Comparison of ENCODE assay signal across 8 mouse cellular contexts in the genomic region with DNA sequence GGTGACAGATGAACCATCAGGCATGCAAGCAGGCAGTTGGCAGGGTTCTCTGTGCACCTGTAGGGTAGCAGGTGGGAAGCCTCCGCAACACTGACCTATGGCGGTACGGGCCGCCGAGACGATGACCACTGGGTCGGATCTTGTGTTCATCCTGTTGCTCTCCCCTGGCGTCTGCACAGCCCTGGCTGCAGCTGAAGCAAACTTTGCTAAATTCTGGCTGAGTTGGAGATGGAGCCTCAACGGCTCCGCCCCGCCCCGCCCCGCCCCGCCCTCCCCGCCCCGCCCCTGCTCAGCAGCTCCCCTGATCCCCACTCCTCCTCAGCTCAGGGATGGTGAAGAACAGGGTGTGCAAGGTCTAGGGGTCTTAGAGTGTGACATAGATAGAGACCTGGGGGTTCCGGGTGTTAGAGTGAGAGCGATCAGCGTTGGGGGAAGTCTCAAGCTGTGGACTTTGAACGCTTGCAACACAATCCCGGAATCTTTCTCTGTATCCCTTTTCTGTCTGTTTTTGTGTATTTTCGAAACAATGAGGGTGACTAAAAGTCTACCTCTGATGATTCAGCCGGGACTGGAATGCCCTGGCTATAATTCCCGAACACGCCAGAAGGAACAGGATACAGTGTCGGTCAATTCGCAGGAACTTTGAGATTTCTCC. TPM values are rescaled to one million over a fixed set of nuclear protein-coding genes. Genes with fewer than 3 reads are reported as not detected.
A peak's percentile ranks its signal among the peaks of the same experiment; 100 is the strongest.
DNase-seq lines count a peak whose midpoint lies in the region; ATAC-seq and TF ChIP-seq lines count a peak whose summit lies in the region.

TSS of gene Acat3 (minus strand) at position 450 of the 655 bp plus-strand sequence.

- no peaks in the 10 kb centered on the region for H3K9me3 ChIP-seq in heart, postnatal 0 days (replicated peaks; ENCODE audit: control insufficient read depth, low read length)
- no peaks in the 10 kb centered on the region for H3K9me3 ChIP-seq in limb, embryonic 11.5 days (ENCODE audit: control insufficient read depth, low read length)
- no peaks in the 10 kb centered on the region for H3K9me3 ChIP-seq in neural tube, embryonic 13.5 days

- peak within 1 kb of the TSS; percentile 38 for H3K4me3 ChIP-seq in heart, postnatal 0 days (ENCODE audit: low read depth, low read length)
- peak within 1 kb of the TSS; percentile 16 for H3K4me3 ChIP-seq in limb, embryonic 11.5 days (ENCODE audit: low read depth, low read length)
- peak within 1 kb of the TSS; percentile 21 for H3K4me3 ChIP-seq in neural tube, embryonic 13.5 days

- 12% methylated on average over 27 of the region's 27 CpGs for WGBS in heart, postnatal 0 days
- WGBS in limb, embryonic 11.5 days: 19% methylated on average over 27 of the region's 27 CpGs
- WGBS in neural tube, embryonic 13.5 days: 15% methylated on average over 27 of the region's 27 CpGs

- no peaks in the 10 kb centered on the region for H3K27me3 ChIP-seq in heart, postnatal 0 days (ENCODE audit: control insufficient read depth, insufficient read depth, low read length)
- no peaks in the 10 kb centered on the region for H3K27me3 ChIP-seq in limb, embryonic 11.5 days (ENCODE audit: control insufficient read depth, insufficient read depth, low read length)
- H3K27me3 ChIP-seq in neural tube, embryonic 13.5 days: no peaks in the 10 kb centered on the region

- intact Hi-C loops in left cerebral cortex, postnatal 4 days (cut with DNase I): no loop called here
- intact Hi-C loops in left cerebral cortex, postnatal 14 days (cut with DNase I): no loop called here

- H3K4me1 ChIP-seq in heart, postnatal 0 days (ENCODE audit: control insufficient read depth, insufficient read depth): no peaks in the 10 kb centered on the region
- 0 out of 2 replicates have a peak, but pooled peaks cover 5% of the 10 kb centered on the region for H3K4me1 ChIP-seq in limb, embryonic 11.5 days (ENCODE audit: control insufficient read depth, insufficient read depth, low read length)
- peaks cover 8% of the 10 kb centered on the region; the same call in 1 of the 2 replicates for H3K4me1 ChIP-seq in neural tube, embryonic 13.5 days (replicated peaks)

- H3K9ac ChIP-seq in heart, postnatal 0 days (replicated peaks; ENCODE audit: low read depth, low read length): 0 out of 2 replicates have a peak within 1 kb of the TSS, but pooled peaks have one; percentile 1
- H3K9ac ChIP-seq in limb, embryonic 11.5 days (ENCODE audit: low read length): no peak within 1 kb of the TSS
- peak within 1 kb of the TSS; percentile 43 for H3K9ac ChIP-seq in neural tube, embryonic 13.5 days

- H3K27ac ChIP-seq in heart, postnatal 0 days (ENCODE audit: low read depth): no peak within 1 kb of the TSS
- no peak within 1 kb of the TSS for H3K27ac ChIP-seq in limb, embryonic 11.5 days (replicated peaks; ENCODE audit: low read depth, low read length)
- H3K27ac ChIP-seq in neural tube, embryonic 13.5 days (replicated peaks): no peak within 1 kb of the TSS

- H3K4me2 ChIP-seq in heart, postnatal 0 days (ENCODE audit: low read depth, low read length): peak within 1 kb of the TSS; percentile 63
- H3K4me2 ChIP-seq in limb, embryonic 11.5 days (ENCODE audit: low read depth, severe bottlenecking): peak within 1 kb of the TSS; percentile 53
- H3K4me2 ChIP-seq in neural tube, embryonic 13.5 days: peak within 1 kb of the TSS; percentile 49

- H3K36me3 ChIP-seq in heart, postnatal 0 days (replicated peaks; ENCODE audit: control insufficient read depth, insufficient read depth, low read length): no peaks in the 10 kb centered on the region
- H3K36me3 ChIP-seq in limb, embryonic 11.5 days (ENCODE audit: control insufficient read depth, insufficient read depth, low read length): peaks cover 5% of the 10 kb centered on the region; the same call in 1 of the 2 replicates
- H3K36me3 ChIP-seq in neural tube, embryonic 13.5 days: peaks cover 31% of the 10 kb centered on the region

- no peak for TF ChIP-seq EP300 in heart, postnatal 0 days (IDR thresholded peaks at IDR 0.05; ENCODE audit: low read depth)

- peak; percentile 32 for DNase-seq in left cerebral cortex, postnatal 4 days
- no peak for DNase-seq in left cerebral cortex, postnatal 14 days (ENCODE audit: low spot score in 2 of 2)
- DNase-seq in cerebellum, postnatal 10 days: peak; percentile 71 to 73
- no peak for DNase-seq in heart, postnatal 0 days (ENCODE audit: low spot score)
- DNase-seq in limb, embryonic 11.5 days (ENCODE audit: low spot score): no peak
- no peak for DNase-seq in urinary bladder, postnatal 10 days (ENCODE audit: low spot score)
- no peak for DNase-seq in frontal cortex, postnatal 14 days (ENCODE audit: low spot score in 2 of 2)

- ATAC-seq in heart, postnatal 0 days (ENCODE audit: insufficient read depth, low read depth): peak; percentile 36
- ATAC-seq in limb, embryonic 11.5 days (ENCODE audit: insufficient number of reproducible peaks, low FRiP score, low TSS enrichment, low read depth): peak; percentile 71
- ATAC-seq in neural tube, embryonic 13.5 days (ENCODE audit: low read depth): 0 out of 2 replicates have a peak, but pooled peaks have one; percentile 54

- no peak for TF ChIP-seq CTCF in heart, postnatal 0 days (IDR thresholded peaks at IDR 0.05; ENCODE audit: low read depth)

RNA-seq across cellular contexts. Expression of gene Acat3, which starts in this region (rescaled TPM):
- total RNA-seq in left cerebral cortex, postnatal 4 days (2021): 1 to 10 TPM; 1.6 TPM
- total RNA-seq in left cerebral cortex, postnatal 14 days (2021): 1 to 10 TPM; 2.1 to 2.9 TPM
- total RNA-seq in heart, postnatal 0 days (2014; rRNA removed; ENCODE audit: low replicate concordance): 0.23 TPM in 1 of 2 replicates, not detected in the other
- polyA plus RNA-seq in heart, postnatal 0 days (2015; fragmentation: Nextera tagmentation; extraction: Ambion mirVana): 0.12 TPM in 1 of 2 replicates, not detected in the other
- 0.68 and 0.88 TPM in 2 replicates for polyA plus RNA-seq in limb, embryonic 11.5 days (2014; fragmentation: Nextera tagmentation; extraction: Ambion mirVana)
- 0.39 and 1.1 TPM in 2 replicates for polyA plus RNA-seq in neural tube, embryonic 13.5 days (2015; fragmentation: Nextera tagmentation; extraction: Ambion mirVana)

Comparison
In these comparisons a context has a peak if more than half of its experiments do, and no peak if none do; other contexts are left out.
1. DNase-seq: peak in left cerebral cortex, postnatal 4 days (single experiment) and cerebellum, postnatal 10 days (2 of 2); none in left cerebral cortex, postnatal 14 days (0 of 2), heart, postnatal 0 days (single experiment), limb, embryonic 11.5 days (single experiment), urinary bladder, postnatal 10 days (single experiment) and frontal cortex, postnatal 14 days (0 of 2).
2. Peak in ATAC-seq, H3K4me3 ChIP-seq, H3K9ac ChIP-seq and H3K4me2 ChIP-seq in heart, postnatal 0 days; RNA of the gene not detected or under 1 TPM.
3. Peak in ATAC-seq, H3K4me3 ChIP-seq and H3K4me2 ChIP-seq in limb, embryonic 11.5 days; RNA of the gene not detected or under 1 TPM.
4. Peak in every context shown above with its lines, with median percentiles within 50 percentile points of each other: ATAC-seq, H3K4me2 ChIP-seq and H3K4me3 ChIP-seq.